Mouse (Mus musculus): ENCODE results near the gene Lyve1. TPM values are rescaled to one million over a fixed set of nuclear protein-coding genes. Genes with fewer than 3 reads are reported as not detected.

Lyve1 gene
- total RNA-seq, 2 experiments from 2014 or later = 4.0 to 5.1 TPM

- intact Hi-C loops (cut with DNase I) = no loop called here
- no peak for DNase-seq
Observed at GRCm38 (mm10) chr7:110854519-110854918, 8.5 kb downstream of the Lyve1 start.

DNA sequence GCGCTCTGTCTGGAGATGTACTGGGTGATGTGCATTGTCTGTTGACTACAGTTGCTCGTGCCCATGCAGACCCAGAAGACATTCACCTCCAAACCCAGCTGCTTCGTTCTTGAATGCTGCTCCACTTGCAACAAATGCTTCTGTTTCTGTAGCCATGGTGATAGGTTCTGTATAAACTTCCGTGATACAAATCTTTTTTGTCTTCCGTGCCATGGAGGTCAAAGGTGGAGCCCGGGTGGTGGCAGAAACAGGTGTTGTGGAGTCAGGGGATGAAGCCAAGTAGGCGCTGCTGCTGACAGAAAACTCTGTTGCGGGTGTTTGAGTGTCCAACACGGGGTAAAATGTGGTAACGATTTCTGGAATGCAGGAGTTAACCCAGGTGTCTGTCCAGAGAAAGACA lies 9.4 kb downstream of the Lyve1 start:
- DNase-seq = no peak
- intact Hi-C loops (cut with DNase I) = no loop called here

DNA sequence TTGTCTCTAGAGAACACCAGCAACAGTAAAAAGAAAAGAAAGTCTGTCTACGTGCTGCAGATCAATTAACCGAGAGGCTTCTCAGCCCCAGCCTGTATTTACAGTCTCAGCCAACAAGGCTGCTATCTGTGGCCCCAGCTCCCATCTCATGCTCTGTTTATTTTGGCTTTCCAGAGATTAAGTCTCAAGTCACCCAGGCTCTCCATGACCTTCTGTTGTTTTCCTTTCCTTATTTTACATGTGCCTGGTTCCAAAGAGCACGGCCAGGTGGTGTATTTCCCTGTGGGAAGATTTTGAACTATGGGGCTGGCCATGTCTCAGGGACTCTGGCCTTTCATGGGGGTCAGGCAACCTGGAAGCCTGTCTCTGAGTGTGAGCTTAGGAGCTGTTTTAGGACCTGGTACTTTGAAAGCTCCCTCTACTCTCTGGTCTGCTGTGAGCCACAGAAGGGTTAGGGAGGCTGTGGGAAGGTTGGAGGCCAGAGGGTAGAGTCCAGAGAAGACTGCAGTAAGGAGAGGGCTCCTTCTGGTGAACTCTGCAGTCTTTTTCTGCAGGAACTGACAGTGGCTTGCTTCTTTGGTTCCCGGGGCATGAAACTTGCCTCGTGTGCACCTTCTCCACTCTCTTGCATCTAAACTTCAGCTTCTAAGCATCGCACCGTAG lies 11.4 kb downstream of the Lyve1 start:
- intact Hi-C loops (cut with DNase I) = no loop called here
- DNase-seq = no peak

DNA sequence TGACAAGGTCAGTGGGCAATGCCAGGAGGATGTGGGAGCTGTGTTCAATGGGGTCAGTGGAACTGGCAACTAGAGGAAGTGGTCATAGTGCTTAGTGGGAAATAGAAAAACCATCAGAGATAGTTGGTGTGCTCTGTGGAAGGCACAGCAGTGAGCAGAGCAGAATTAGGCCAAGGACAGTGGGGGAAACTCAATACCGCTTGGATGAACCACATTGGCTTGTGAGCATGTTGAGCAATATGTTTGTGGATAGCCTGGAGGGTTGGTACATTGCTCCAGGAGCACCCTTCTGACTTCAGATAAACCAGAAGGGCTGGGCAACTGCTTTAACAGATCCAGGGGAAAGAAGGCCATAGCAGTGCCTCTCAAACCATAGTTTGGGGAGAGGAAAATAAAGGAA lies 14.7 kb downstream of the Lyve1 start:
- DNase-seq = no peak
- intact Hi-C loops (cut with DNase I) = no loop called here

- no peak for DNase-seq
- intact Hi-C loops (cut with DNase I) = no loop called here
Observed at GRCm38 (mm10) chr7:110847321-110847720, 15.7 kb downstream of the Lyve1 start.

DNA sequence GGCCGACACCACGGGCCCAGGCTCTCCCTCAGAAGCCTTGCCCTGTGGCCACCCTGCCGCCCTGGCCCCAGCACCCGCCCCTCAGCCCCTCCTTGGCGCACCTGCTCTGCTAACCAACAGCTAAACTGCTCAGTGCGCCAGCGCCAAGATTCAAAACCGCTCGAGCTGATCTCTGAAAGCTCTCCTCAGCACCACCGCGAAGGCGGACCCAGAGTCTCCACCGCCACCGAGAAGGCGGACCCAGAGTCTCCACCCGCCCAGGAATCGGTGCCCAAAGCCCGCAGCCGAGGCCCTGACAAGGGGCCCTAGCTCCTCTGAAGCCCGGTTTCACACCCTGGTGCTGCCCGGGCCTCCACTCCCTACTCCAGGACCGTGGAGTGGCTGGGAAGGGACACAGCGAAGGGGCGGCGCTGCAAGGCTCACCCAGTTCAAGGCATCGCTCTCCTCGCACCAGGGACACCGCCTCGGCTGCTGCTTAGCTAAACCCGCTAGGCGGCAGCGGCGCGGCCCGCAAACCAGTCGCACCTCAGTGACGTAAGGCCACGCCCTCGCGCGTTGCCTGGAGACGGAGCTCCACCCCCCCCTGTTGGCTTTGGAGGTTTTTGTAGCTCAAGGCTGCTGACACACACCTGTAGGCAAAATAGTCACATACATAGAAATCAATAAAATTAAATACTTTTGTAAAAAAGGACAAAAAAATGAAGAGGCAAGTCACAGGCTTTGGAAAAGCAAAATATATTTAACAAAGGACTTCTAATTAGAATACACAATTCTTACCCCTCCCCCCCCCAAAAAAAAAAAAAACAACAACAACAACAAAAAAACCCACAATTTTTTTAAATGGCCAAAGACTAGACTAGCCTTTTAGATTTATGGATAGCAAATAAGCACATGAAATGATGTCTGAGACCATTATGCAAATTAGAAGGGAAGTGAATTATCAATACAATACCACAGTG lies 18.8 kb downstream of the Lyve1 start, which contains the start of gene Rnf141:
TSS of gene Rnf141 (minus strand) at position 542 of the 959 bp plus-strand sequence.
- peak; percentile 95 for DNase-seq
- intact Hi-C loops (cut with DNase I) = no loop called here

DNA sequence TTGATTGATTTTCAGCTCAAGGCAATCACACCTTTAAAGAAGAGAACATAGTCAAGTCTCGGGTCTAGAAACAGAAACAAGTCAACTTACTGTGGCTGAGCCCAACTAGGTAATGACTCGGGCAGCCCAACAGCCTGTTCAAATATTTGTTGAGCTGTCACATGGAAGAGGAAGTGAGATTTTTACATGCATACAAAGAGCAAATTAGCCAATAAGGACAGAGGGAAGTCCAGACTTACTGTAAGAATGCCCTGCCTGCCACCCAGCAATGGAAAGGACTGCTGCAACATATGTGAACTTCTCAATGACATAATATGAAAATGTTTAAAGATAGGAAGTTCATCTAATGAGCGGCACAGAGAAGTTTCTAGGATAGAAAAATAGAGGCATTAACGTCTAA lies 22.7 kb downstream of the Lyve1 start:
- intact Hi-C loops (cut with DNase I) = no loop called here
- no peak for DNase-seq

DNA sequence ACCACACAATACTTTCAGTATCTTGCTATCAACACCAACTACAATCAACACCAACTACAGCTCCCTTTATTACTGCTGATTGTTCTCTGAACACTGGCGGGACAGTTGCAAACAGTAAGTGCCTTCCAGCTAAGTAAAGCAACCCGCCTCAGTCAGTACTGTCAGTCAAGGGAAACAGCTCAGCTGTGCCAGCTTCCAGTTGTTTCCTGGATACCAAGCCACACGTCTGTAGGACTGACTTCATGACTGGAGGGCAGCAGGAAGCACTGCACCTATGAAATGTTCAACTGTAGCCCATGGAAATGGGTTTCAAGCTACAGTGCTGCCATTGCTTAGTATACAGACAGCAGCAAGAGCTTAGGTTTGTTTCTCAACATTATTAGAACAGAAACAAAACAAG lies 28.5 kb downstream of the Lyve1 start:
- no peak for DNase-seq
- intact Hi-C loops (cut with DNase I) = no loop called here

GRCm38 (mm10) chr7:110834018-110834417 lies 29.0 kb downstream of the Lyve1 start:
- intact Hi-C loops (cut with DNase I) = no loop called here
- DNase-seq = no peak

- intact Hi-C loops (cut with DNase I) = no loop called here
- no peak for DNase-seq
Observed at GRCm38 (mm10) chr7:110833024-110833423, 30.0 kb downstream of the Lyve1 start.

GRCm38 (mm10) chr7:110823995-110824953 lies 38.8 kb downstream of the Lyve1 start:
- intact Hi-C loops (cut with DNase I) = no loop called here
- no peak for DNase-seq

GRCm38 (mm10) chr7:110823593-110823992 lies 39.4 kb downstream of the Lyve1 start:
- intact Hi-C loops (cut with DNase I) = no loop called here
- DNase-seq = no peak

DNA sequence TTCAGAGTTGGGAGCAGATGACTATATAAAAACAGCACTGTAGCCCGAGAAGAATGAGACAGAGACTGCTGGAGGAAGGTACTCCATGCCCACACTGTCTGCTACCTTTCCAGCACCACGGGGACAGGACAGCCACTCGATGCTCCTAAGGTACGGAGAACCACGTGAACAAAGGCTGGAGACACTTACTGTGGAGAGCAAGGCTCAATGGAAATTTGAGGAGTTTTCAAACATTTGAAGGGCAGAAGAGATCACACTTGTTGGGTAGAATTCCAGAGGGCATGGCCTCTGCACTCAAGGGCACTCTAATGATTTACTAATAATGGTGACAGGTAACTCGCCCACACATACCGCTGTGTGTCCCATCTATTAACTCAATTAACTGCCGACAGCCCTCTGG lies 40.0 kb downstream of the Lyve1 start:
- no peak for DNase-seq
- intact Hi-C loops (cut with DNase I) = no loop called here

DNA sequence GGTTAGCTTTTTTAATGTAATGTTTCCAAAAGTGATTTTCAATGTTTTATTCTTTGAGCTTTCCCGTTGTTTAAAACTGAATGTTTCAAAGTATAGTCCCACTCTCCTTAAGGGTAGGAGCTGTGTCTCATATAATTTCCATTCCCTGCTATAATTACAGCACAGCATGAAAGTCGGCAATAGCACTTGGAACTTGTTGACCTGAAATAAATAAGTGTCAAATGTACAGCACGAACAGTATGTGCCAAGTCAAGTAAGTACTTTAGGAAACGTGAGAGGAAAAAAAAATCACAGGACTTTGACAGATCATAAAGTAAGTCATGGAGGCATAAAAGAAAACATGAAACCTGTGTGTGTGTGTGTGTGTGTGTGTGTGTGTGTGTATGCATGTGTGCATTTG lies 41.0 kb downstream of the Lyve1 start:
- intact Hi-C loops (cut with DNase I) = no loop called here
- no peak for DNase-seq

DNA sequence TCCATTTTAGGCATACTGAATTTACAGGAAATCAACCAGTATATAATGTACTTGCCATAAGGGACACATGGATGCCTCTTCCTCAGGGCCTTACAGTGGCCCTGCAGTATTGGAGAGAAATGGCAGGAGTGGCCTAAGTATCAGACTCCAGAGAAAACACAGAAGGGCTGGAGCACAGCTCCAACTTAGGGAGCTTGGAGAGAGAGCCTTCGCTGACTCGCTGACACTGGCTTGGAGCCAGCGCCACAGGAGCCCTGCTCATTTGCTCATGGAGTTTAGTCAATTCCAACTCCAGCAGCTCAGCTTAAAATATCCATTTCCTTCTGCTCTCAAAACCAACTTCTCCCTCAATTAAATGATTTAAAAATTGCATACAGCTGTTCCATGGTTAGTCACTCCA lies 41.4 kb downstream of the Lyve1 start:
- DNase-seq = peak; percentile 72
- intact Hi-C loops (cut with DNase I) = no loop called here

GRCm38 (mm10) chr7:110821068-110821467 lies 42.0 kb downstream of the Lyve1 start:
- no peak for DNase-seq
- intact Hi-C loops (cut with DNase I) = no loop called here

- no peak for DNase-seq
- intact Hi-C loops (cut with DNase I) = loop anchor here (5.0 kb wide), 1 partner anchor 198 kb away; no protein-coding TSS in a partner anchor
Observed at GRCm38 (mm10) chr7:110818787-110819350, 44.2 kb downstream of the Lyve1 start.

DNA sequence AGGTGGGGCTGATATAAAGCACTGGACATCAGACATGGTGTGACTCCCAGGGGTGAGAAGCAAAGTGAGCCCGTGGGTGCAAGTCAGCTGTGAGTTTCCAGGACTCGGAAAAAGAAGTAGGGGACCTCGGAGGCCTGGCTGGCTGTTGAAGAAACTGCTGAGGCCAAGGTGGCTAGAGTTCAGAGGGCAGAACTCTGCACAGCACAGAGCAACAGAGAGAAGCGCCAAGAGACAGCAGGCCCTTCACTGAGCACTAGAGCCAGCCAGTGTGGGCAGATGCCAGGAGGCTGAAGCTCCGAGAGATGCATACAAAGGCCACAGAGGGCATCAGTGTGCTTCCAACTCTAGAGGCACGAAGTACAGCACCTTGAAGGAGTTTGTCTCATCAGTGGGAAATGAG lies 44.8 kb downstream of the Lyve1 start:
- intact Hi-C loops (cut with DNase I) = loop anchor here (5.0 kb wide), 1 partner anchor 199 kb away; no protein-coding TSS in a partner anchor
- DNase-seq = no peak

DNA sequence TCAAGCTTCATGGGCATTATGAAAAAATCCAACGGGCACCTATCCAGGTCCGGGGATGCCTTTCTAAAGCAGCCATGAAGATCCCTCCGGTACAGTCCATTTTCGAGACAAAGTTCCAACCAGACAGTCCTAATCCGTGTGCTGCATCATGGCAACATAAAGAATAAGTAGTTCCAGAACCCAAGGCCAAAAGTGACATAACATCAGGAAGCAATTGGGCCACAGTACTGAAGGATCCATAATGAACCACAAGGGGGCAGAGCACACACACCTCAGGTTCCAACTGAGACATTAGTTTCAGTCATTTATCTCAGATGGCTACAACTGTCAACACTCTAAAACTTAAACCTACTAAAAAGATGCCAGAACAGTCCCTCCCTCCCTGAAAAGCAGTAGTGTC lies 47.0 kb downstream of the Lyve1 start:
- intact Hi-C loops (cut with DNase I) = loop anchor here (2.0 to 5.0 kb wide), 2 partner anchors 113 to 201 kb away; no protein-coding TSS in a partner anchor
- DNase-seq = no peak

DNA sequence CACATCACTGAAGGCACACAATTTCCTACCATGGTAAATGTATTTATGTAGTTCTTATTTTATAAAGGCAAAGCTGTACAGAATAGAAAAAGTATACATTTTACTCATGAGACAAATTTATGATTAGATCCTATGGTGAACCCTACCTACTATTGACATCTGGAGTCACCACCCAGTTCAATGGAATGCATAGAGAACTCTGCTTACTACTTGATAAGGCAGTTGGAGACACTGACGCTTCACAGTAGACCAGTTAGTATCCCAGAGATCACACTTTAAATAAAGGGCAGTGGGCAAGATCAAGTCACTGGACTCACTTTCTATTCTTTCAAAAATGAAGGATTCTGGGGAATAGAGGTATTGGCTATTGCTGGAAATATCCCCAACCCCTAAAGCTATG lies 49.1 kb downstream of the Lyve1 start:
- DNase-seq = no peak
- intact Hi-C loops (cut with DNase I) = no loop called here
